Mouse (Mus musculus): ENCODE results near the gene Dnttip1.

DNA sequence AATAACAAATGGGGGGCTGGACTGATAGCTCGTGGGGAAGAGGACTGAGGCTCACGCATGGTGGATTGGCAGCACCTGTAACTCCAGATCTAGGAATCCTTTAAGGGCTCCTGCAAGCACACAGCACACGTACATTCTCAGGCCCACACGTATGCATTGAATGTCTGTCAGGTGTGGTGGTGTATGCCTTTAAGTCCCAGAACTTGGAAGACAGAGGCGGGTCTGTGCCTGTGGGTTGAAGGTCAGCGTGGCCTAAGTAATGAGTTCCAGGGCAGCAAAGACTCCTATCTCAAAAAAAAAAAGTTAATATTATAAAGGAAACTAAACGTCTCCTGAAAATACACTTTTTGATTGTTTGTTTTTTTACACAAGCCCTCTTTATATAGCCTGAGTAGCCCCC, 60.8 kb downstream of the Dnttip1 start:
- TF ChIP-seq CTCF (IDR thresholded peaks at IDR 0.05; ENCODE audit: low read depth, low read length) (no peak), POLR2A (IDR thresholded peaks at IDR 0.05; ENCODE audit: borderline replicate concordance, low read depth, low read length) (no peak)
